Mouse (Mus musculus) gastrocnemius, postnatal 4 days (tissue): Measurements from ENCODE around the gene Rbfox2. TPM values are rescaled to one million over a fixed set of nuclear protein-coding genes. Genes with fewer than 3 reads are reported as not detected.
"Not testable (repeated sequence)": the region's sequence is repeated elsewhere in the genome, so short reads cannot be mapped to it uniquely, and the experiment has no call there.

ENCODE experiments used
- DNase-seq, 2 experiments: peaks; one replicate each; pipeline ENCODE4 v3.0.0; 2021 to 2022; ENCODE audit warnings: low spot score in 2 of 2, mixed read lengths in 2 of 2
- total RNA-seq, 2 experiments: library from RNA; stranded (reverse); gene quantifications; 2 replicates each; pipeline ENCODE4 v1.2.3; 2021

The Rbfox2 gene
- total RNA-seq, 2 experiments from 2014 or later, result 289 to 339 TPM

DNA sequence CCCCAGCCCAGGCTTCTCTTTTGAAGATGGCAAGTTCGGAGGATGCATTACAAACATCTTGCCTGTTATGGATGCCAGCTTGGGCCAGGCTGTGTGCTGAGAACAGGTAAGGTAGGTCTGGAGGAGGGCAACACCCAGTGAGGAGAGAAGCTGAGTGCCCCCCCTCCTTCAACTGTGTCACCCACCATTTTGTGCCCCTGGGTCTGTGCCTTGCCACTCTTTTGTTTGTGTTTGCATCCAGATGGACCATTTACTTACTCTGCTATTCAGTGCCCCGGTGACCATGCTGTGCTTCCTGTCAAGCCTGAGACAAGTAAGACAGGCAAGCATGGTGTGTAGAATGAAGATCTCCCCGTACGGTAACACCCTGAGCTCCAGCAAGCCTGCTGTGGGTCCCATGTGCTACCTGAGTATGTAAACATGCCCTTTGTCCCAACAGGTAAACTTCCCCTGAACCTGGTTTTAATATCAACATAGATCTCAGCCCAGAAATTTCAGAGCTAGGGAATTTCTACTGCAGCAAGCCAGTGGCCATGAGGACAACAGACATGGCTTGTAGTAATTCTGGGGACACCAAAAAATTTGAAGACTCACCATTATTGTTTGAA lies 234.1 kb downstream of the Rbfox2 start:
- DNase-seq, result no peak

- no peak for DNase-seq
Observed at GRCm38 (mm10) chr15:77071501-77071900, 235.3 kb downstream of the Rbfox2 start.

- DNase-seq, result no peak
Observed at GRCm38 (mm10) chr15:77070745-77071268, 236.0 kb downstream of the Rbfox2 start.

GRCm38 (mm10) chr15:77069019-77069418 lies 237.8 kb downstream of the Rbfox2 start:
- DNase-seq, result no peak

- DNase-seq, result no peak
Observed at GRCm38 (mm10) chr15:77068439-77068861, 238.4 kb downstream of the Rbfox2 start.

DNA sequence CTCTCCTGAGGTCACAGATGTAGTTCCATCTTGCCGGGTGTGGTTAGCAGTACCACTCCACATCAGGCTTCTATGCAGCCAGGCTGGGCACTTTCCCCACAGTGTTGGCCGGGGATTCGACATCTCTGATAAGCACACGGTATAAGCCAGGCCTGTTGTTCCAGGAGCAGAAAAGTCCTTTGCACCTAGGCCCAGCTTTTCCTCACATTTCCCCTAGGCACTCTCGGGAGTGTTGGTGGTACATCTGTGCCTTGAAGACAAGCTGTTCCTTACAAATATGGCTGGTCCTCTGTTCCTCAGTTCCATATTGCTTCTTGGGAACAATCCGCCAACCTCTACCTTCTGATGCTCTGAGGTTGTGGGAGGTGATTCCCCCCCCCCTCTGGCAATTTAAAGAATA lies 240.6 kb downstream of the Rbfox2 start:
- no peak for DNase-seq

GRCm38 (mm10) chr15:77065259-77065852 lies 241.4 kb downstream of the Rbfox2 start:
- DNase-seq, result no peak

GRCm38 (mm10) chr15:77062746-77063145 lies 244.1 kb downstream of the Rbfox2 start:
- DNase-seq, result no peak

GRCm38 (mm10) chr15:77059416-77059815 lies 247.4 kb downstream of the Rbfox2 start:
- not testable (repeated sequence) for DNase-seq

GRCm38 (mm10) chr15:77058566-77058965 lies 248.2 kb downstream of the Rbfox2 start:
- no peak for DNase-seq

- DNase-seq, result no peak
Observed at GRCm38 (mm10) chr15:77056791-77057051, 250.1 kb downstream of the Rbfox2 start.

DNA sequence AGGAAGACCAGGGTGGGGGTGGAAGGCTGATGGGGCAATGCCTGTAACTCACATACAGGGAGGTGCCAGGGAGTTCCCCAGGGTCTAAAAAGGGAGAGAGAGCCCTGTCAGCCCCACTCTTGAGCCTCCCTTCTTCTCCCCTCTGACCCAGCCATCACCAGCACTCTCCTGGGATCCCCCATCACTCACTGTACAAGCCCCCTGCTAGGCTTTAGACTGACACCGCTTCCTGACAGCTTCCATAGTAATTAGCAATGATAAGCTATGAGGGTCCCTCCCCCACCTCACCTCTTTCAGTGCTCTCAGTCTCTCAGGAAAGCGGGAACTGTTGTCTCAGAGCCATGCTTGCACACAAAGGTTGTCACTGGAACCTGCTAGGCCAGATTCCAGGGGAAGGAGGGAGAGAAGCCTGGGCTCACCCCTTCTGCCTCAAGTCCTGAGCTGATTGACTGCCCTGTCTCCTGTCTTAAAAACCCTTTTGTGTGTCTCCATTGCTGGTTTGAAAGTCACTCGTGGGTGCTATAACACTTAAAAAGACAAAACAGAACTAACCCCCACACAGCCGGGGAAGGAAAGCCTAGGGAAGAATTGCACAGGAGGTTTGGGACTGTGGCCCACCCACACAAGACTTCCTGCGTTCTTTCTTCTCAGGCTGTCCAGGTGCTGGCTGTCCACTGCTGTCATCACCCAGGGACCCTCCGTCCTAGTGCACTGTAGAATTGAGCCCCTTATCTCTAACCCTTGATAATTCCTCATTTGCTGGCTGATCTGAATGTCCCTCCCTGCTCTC lies 250.6 kb downstream of the Rbfox2 start:
- DNase-seq, result no peak

DNA sequence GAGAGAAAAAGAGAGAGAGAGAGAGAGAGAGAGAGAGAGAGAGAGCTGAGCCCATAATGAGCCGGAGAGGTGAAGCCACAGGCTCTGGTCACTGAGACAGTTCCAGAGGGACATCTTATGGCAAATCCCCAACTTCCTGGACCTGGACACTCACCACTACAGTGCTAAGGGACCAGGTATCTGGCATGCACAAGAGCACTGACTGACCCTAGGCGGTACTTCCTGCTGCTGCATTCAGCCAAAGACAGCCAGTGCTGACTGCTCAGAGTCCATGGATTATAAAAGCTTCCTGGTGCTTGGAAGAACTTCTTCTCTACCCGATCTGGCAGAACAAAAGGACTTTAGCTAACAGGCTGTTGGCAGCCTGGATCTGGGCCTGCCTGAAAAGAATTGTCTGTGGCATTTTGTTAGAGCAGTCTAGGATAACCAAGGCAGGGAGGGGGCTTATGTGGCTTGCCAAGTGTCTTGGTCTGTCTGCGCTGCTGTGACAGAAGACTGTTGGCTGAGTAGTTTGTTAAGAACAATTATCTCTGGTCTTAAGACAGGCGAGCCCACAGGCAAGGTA lies 252.1 kb downstream of the Rbfox2 start:
- no peak for DNase-seq

DNA sequence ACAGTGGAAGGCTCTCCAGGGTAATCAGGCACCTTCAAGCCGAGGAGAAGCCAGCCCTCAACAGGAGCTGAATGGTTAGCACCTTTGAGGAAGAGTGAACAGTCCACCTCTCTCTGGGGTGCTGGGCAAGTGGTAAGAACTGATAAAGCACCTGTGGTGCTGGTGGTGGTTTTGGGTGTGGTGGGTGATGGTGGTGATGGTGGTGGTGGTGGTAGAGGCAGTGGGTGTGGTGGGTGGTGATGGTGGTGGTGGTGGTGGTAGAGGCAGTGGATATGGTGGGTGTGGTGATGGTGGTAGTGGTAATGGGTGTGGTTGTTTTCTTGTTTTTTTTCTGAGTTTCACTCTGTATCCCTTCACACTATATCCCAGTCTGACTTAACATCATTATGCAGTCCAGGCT lies 253.8 kb downstream of the Rbfox2 start:
- DNase-seq, result no peak

DNA sequence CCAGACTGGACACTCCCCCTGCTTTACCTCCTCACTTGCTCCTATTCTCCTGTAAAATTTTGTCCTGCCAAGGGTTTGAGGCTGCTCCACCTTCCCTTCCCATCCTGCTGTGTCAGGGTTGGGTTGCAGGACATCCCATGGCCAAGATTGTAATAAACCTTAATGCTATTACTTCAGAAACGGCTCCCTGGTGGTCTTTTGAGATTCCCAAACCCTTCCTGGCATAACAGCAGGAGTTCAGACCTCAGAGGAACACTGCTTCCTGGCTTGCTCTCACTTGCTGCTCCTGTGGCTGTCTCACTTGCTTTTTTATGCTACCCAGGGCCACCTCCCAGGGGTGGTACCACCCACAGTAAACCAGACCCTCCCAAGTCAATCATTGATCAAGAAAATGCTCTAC lies 254.6 kb downstream of the Rbfox2 start:
- DNase-seq, result no peak

- no peak for DNase-seq
Observed at GRCm38 (mm10) chr15:77050570-77050969, 256.2 kb downstream of the Rbfox2 start, which contains the start of gene Mb. Gene Mb (minus strand): TSS chr15:77050670.

- DNase-seq, result no peak
Observed at GRCm38 (mm10) chr15:77045609-77046008, 261.2 kb downstream of the Rbfox2 start.

DNA sequence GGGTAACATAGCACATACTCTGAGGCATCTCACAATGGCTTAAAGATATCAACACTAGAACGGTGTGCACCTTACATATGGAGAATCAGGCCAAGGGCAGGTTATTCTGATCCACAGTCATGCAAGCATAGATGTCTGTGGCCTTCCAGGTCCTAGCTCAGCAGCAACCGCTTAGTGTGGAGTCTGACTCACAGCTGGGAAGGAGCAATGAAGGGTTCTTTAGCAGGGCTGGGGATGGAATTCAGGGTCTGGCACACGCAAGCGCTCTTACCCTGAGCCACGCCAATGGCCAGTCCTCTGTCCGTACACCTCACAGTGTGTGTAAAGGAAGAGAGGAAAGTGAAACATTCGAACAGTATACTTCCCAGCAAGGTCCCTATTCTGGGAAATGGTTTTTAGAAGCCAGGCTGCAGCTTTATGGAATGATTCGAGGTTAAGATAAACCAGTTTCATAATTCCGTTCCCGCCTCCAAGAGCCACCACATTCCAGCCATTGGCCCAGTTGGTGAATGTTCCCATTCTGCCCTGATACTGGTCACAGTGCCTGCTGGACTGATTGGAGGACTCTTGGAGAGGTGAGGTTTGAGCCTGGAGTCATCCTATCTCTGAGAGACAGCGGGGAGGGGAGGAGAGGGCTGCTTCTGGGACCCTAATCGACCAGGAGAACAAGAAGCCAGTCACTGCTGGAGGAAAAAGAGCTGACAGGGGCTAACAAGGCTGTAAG lies 262.0 kb downstream of the Rbfox2 start, which contains the start of gene Apol6:
TSS of gene Apol6 (plus strand) at position 133 of the 724 bp plus-strand sequence.
- no peak for DNase-seq

GRCm38 (mm10) chr15:77040784-77041183 lies 266.0 kb downstream of the Rbfox2 start:
- DNase-seq, result no peak

DNA sequence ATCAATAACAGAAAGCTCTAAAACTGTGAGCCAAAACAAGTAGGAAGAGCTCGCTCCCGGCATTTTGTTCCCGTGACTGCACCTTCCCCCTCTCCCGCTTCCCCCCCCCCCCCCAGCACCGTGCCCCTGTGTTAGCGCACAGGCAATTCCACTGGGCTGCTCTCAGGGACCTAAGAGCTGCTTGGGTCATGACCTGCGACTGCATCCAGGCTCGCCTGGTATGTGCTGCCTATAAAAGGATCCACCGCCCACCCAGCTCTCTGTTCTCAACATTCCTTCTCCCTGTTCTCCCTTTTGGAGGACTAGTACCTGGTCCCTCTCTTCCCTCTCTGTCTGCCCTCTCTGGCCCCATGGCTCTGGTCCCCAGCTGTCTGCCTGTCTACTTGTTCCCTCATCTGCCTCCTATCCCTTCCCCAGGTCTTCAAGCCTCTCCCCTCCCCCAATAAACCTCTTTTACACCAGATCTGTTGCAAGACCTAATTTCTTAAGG lies 267.5 kb downstream of the Rbfox2 start:
- no peak for DNase-seq
